Mouse (Mus musculus) embryonic facial prominence, embryonic 14.5 days (tissue): ENCODE measurements around the gene Zfp493. TPM values are rescaled to one million over a fixed set of nuclear protein-coding genes. Genes with fewer than 3 reads are reported as not detected.
A peak's percentile ranks its signal among the peaks of the same experiment; 100 is the strongest.
"Not testable (repeated sequence)": the region's sequence is repeated elsewhere in the genome, so short reads cannot be mapped to it uniquely, and the experiment has no call there.

Source experiments
- ATAC-seq: fragments of 200-750 bp; cut with Nextera tagmentation; 2 replicates; pipeline ENCODE4 v1.8.0; 2017; ENCODE audit warnings: low read depth, moderate number of reproducible peaks, moderate TSS enrichment
- DNase-seq: peaks from one replicate; pipeline ENCODE4 v3.0.0-alpha.2; 2015; ENCODE audit warnings: low spot score
- H3K27ac ChIP-seq: fragments of 300-500 bp; sonication (generic); replicated peaks from 2 replicates; pipeline ENCODE4 v1.5.1; 2014; ENCODE audit warnings: low read depth, mild to moderate bottlenecking, low read length, moderate library complexity
- H3K27me3 ChIP-seq: fragments of 300-500 bp; sonication (generic); replicated peaks from 2 replicates; pipeline ENCODE4 v1.6.1; 2014; ENCODE audit warnings: low read length; ENCODE audit not compliant: control insufficient read depth, insufficient read depth
- H3K36me3 ChIP-seq: fragments of 300-500 bp; sonication (generic); 2 replicates; pipeline ENCODE4 v1.6.1; 2014; ENCODE audit warnings: low read length, mixed read lengths; ENCODE audit not compliant: control insufficient read depth, insufficient read depth
- H3K4me1 ChIP-seq: fragments of 300-500 bp; sonication (generic); 2 replicates; pipeline ENCODE4 v1.6.1; 2014; ENCODE audit warnings: antibody characterized with exemption, low read length; ENCODE audit not compliant: control insufficient read depth, insufficient read depth
- H3K4me2 ChIP-seq: fragments of 300-500 bp; sonication (generic); 2 replicates; pipeline ENCODE4 v1.6.1; 2014; ENCODE audit warnings: low read depth, mild to moderate bottlenecking, low read length, moderate library complexity, mixed read lengths
- H3K4me3 ChIP-seq: fragments of 300-500 bp; sonication (generic); 2 replicates; pipeline ENCODE4 v1.5.1; 2014; ENCODE audit warnings: low read depth, mild to moderate bottlenecking, low read length
- H3K9ac ChIP-seq: fragments of 300-500 bp; sonication (generic); 2 replicates; pipeline ENCODE4 v1.6.1; 2014; ENCODE audit warnings: low read depth, mild to moderate bottlenecking, low read length, moderate library complexity, mixed read lengths
- H3K9me3 ChIP-seq: fragments of 300-500 bp; sonication (generic); 2 replicates; pipeline ENCODE4 v1.6.1; 2016; ENCODE audit warnings: low read length; ENCODE audit not compliant: control insufficient read depth
- WGBS: fragments of 180-500 bp; shearing (Covaris S2); extraction: QIAGEN DNeasy Blood & Tissue Kit; methylation state at CpG from one replicate; pipeline ENCODE4 v1.1.7; 2014; 5-methylcytosine and 5-hydroxymethylcytosine counted together
- polyA plus RNA-seq: library from polyadenylated mRNA; unstranded; fragments of >200 nt; fragmentation: Nextera tagmentation; extraction: Ambion mirVana; gene quantifications from 2 replicates; pipeline ENCODE4 v1.2.1, GENCODE M21; 2014

Gene Zfp493
- polyA plus RNA-seq, result 1.7 and 2.5 TPM in 2 replicates

GRCm38 (mm10) chr13:67779265-67780221 lies at the start of gene Zfp493:
Zfp493 (plus strand) TSS chr13:67779693.
- Histone ChIP-seq H3K4me2 (peak within 1 kb of the TSS; percentile 80), H3K9ac (peak within 1 kb of the TSS; percentile 70), H3K4me1 (no peaks in the 10 kb centered on the region), H3K9me3 (no peaks in the 10 kb centered on the region), H3K27ac (peak within 1 kb of the TSS; percentile 50; the same call in 1 of the 2 replicates), H3K4me3 (peak within 1 kb of the TSS; percentile 64), H3K27me3 (no peaks in the 10 kb centered on the region), H3K36me3 (0 out of 2 replicates have a peak, but pooled peaks cover 3% of the 10 kb centered on the region)
- peak; percentile 94 for DNase-seq
- peak; percentile 97 for ATAC-seq
- WGBS, result 4% methylated on average over 26 of the region's 26 CpGs

- not testable (repeated sequence) for H3K27me3 ChIP-seq, DNase-seq, H3K4me2 ChIP-seq, H3K27ac ChIP-seq, H3K4me3 ChIP-seq, H3K36me3 ChIP-seq, ATAC-seq, H3K4me1 ChIP-seq, H3K9ac ChIP-seq
- whole genome bisulfite sequencing, result 96% methylated on average over 9 of the region's 9 CpGs
- H3K9me3 ChIP-seq, result peaks cover 20% of the 10 kb centered on the region
These were observed 45.1 kb upstream of the Zfp493 start for GRCm38 (mm10) chr13:67734391-67734790.

GRCm38 (mm10) chr13:67742941-67743340 lies 36.6 kb upstream of the Zfp493 start:
- 89% methylated on average over 3 of the region's 3 CpGs for WGBS
- no peaks in the 10 kb centered on the region for H3K4me1 ChIP-seq
- H3K4me2 ChIP-seq, result no peak overlapping the region
- H3K27me3 ChIP-seq, result no peaks in the 10 kb centered on the region
- ATAC-seq (no peak), DNase-seq (no peak)
- H3K36me3 ChIP-seq, result peaks cover 1% of the 10 kb centered on the region
- H3K4me3 ChIP-seq, result no peak overlapping the region
- no peak overlapping the region for H3K27ac ChIP-seq
- H3K9me3 ChIP-seq, result peaks cover 1% of the 10 kb centered on the region
- no peak overlapping the region for H3K9ac ChIP-seq

DNA sequence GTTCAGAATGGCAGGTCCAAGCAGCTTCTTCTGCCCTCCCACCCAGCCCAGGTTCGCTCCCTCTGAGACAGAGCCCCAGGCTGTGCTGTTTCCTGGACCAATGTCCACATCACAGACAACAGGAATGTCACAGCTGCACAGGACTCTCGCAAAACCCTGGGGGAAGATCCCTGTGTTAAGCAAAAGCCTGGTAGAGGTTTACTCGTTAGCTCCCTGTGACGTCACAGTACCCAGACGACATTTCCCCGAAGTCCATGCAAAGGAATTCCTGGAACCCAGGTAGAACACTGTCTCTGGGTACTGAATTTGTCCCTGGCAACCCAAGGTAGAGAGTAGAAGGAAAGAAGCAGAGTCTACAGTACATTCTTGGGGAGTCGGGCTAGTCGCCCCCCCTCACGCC lies 35.6 kb upstream of the Zfp493 start:
- Histone ChIP-seq H3K4me3 (no peak overlapping the region), H3K4me2 (no peak overlapping the region), H3K27me3 (no peaks in the 10 kb centered on the region), H3K9ac (no peak overlapping the region), H3K27ac (no peak overlapping the region), H3K4me1 (no peaks in the 10 kb centered on the region), H3K9me3 (peaks cover 8% of the 10 kb centered on the region), H3K36me3 (peaks cover 11% of the 10 kb centered on the region)
- no peak for ATAC-seq
- 92% methylated on average over 9 of the region's 9 CpGs for WGBS
- no peak for DNase-seq

DNA sequence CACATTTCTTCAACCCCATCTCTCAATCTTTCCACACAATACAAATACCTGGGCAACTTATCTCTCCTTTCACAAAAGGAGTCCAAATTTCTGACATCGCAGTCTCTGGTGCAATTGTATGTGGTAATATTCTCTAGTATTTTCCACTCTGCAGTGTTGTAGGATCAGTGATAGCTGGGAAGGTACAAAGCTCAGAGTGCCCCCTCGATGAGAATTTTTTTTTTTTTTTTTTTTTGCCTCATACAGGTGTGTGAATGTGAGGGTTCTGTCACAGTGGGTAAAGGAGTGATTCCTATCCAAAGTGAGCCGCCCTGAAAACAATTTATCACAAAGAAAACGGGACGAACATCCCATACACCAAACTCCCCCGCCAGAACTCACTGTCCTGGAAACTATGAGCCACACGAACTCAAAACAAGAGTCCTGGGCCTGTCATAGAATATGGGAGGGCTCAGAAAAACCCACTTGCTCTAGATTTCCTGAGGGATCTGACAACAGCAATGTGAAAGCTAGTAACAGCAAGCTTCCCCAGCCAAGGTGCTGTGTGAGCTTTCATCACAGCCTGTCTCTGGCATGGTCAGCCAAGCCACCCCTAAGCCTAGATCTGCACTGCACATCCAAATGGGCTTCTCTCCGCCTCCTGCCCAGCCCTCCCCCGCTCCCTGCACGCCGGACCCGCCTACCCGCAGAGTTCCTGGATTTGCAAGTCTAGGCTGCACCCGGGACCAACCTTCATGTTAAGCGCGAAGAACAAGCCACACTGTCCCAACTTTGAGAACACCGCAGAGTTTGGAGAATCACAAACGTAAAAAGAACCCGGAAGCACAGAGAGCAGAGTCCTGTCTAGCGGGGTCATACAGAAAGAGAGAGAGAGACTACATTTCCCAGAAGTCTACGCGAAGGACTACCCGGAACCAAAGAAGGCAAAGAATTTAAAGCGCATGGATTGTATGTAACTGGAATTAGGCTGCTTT lies 24.9 kb upstream of the Zfp493 start, which contains the start of gene Zfp85:
Gene Zfp85, minus strand, starts transcription at position 896 of the 974 bp plus-strand sequence.
- peaks cover 6% of the 10 kb centered on the region; the same call in 1 of the 2 replicates for H3K4me1 ChIP-seq
- peak within 1 kb of the TSS; percentile 70 for H3K4me3 ChIP-seq
- H3K4me2 ChIP-seq, result peak within 1 kb of the TSS; percentile 60
- ATAC-seq (peak; percentile 95), DNase-seq (peak; percentile 88)
- H3K9ac ChIP-seq, result peak within 1 kb of the TSS; percentile 71
- 7% methylated on average over 24 of the region's 24 CpGs for WGBS
- H3K36me3 ChIP-seq, result peaks cover 6% of the 10 kb centered on the region; the same call in 1 of the 2 replicates
- H3K27me3 ChIP-seq, result no peaks in the 10 kb centered on the region
- H3K27ac ChIP-seq, result peak within 1 kb of the TSS; percentile 83
- no peaks in the 10 kb centered on the region for H3K9me3 ChIP-seq

DNA sequence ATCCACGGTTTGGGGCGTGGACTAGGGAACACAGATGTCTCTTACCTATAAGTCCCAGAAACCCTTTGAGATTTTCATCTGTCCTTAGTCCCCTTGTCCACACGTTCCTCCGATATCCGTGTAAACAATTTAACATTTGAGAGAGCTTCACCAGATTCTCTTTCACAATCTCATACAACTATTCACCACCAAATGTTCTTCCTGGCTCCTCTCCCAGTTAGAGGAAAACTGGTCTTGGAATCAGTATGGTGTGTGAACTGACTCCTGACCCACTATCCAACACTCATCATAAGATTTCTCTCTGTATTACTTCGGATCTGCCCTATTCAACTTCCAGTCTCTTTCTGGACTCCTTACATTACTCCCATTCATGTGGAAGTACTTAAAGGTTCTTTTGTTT lies 23.7 kb upstream of the Zfp493 start:
- no peak overlapping the region for H3K27ac ChIP-seq
- ATAC-seq, result no peak
- H3K4me2 ChIP-seq, result peak overlapping the region; percentile 60; the same call in 1 of the 2 replicates
- DNase-seq, result no peak
- H3K27me3 ChIP-seq, result no peaks in the 10 kb centered on the region
- no peaks in the 10 kb centered on the region for H3K9me3 ChIP-seq
- WGBS, result 85% methylated on average over 6 of the region's 6 CpGs
- H3K36me3 ChIP-seq, result peaks cover 6% of the 10 kb centered on the region; the same call in 1 of the 2 replicates
- H3K4me3 ChIP-seq, result peak overlapping the region; percentile 70; the same call in 1 of the 2 replicates
- no peak overlapping the region for H3K9ac ChIP-seq
- peaks cover 6% of the 10 kb centered on the region; the same call in 1 of the 2 replicates for H3K4me1 ChIP-seq

GRCm38 (mm10) chr13:67759966-67760365 lies 19.5 kb upstream of the Zfp493 start:
- no peak for DNase-seq
- H3K27ac ChIP-seq, result no peak overlapping the region
- no peaks in the 10 kb centered on the region for H3K27me3 ChIP-seq
- no peaks in the 10 kb centered on the region for H3K9me3 ChIP-seq
- H3K9ac ChIP-seq, result no peak overlapping the region
- H3K36me3 ChIP-seq, result no peaks in the 10 kb centered on the region
- H3K4me2 ChIP-seq, result no peak overlapping the region
- 75% methylated on average over 1 of the region's 1 CpGs for WGBS
- no peak for ATAC-seq
- no peak overlapping the region for H3K4me3 ChIP-seq
- H3K4me1 ChIP-seq, result 0 out of 2 replicates have a peak, but pooled peaks cover 3% of the 10 kb centered on the region
